Mouse (Mus musculus) kidney, adult 8-10 months (tissue): ENCODE results near the gene Galr2.
"Not testable (repeated sequence)": the region's sequence is repeated elsewhere in the genome, so short reads cannot be mapped to it uniquely, and the experiment has no call there.

Experiments
- DNase-seq, 2 experiments: peaks; one replicate each; pipeline ENCODE4 v3.0.0; 2022

Gene Galr2

DNA sequence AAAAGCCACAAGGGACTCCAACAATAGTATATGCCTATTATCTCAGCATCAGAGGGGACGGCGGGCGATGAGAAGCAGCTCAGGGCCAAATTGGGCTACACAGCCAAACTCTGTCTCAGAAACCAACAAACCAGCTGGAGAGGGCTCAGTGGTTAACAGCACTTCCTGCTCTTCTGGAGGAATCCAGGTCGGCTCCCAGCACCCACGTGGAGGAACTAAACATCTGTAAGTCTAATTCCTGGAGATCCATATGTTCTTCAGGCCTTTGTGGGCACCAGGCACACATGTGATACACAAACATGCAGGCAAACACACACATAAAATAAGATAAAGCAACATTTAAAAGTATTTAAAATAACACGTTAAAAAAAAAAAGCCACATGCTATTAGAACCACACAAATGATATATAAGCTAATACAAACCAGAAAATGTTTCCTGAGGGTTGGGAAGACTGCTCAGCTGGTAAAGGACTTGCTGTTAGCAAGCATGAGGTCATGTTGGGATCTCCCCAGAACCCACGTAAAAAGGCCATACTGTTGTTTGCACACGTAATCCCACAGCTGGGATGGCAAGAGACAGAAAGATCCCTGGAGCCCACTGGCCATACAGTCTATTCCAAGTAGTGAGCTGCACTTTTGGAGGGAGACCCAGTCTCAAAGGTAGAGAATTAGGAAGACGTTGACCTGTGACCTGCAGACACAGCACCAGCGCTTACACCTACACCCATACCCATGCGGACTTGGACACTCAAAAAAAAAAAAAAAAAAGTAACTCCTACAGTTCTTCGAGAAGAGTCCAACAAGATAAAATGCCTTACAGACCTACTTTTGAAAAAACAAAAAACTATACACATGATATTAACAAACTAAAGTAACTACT lies 7.9 kb upstream of the Galr2 start:
- no peak for DNase-seq

DNA sequence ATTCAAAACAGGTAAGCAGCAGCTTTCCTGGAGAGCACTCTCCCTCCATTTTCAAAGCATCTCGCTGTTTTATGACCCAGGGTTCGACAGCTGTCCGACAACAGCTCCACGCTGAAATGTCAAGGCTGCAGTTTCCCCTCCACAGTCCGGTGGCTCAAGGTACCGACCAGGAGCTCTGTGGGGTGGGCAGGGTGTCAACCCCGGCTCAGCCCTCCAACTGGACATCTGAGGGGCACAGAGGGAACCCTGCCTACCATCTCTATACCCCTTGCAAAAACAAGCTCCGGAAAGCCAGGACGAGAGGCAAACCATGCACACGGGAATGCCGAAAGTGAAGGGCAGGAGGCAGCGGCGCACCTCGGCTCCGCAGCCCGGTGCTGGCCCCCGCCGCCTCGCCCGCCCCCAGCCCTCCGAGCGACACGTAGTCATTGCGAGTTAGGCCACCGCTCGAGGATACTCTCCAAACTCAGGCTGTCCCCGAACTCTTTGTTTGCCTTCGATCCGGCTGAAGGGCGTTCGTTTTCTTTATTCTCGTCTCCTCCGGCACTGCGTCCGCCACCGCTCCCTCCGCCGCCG lies 7.2 kb upstream of the Galr2 start:
- no peak for DNase-seq

DNA sequence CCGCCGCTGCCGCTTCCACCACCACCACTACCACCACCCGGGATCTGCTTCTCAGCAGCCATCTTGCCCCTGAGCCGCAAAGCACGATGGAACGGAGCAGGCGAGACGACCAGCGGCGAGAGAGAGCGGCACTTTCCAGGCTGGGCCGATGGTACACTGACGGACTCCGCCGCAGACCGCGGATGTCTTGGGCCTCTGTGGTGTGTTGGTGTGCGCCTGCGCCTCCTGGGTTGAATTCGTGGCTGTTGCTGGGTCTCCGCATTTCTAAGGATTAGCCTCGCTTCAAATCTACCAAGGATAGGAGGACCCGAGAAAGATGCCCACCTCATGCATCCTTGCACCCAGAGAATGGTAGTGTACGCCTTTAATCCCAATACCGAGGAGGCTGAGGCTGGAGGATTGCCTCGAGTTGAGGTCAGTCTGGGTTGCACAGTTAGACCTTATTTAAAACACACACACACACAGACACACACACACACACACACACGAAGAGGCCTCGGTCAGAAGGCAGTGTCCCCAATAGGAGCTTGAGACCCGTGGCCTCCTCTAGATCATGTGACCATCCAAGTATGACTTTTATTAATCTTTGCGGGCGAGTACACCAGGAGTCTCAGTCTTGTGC lies 6.6 kb upstream of the Galr2 start, which contains the start of gene Srp68:
Srp68 (minus strand) TSS at position 173 of the 622 bp plus-strand sequence.
- DNase-seq: peak; percentile 90 to 93

DNA sequence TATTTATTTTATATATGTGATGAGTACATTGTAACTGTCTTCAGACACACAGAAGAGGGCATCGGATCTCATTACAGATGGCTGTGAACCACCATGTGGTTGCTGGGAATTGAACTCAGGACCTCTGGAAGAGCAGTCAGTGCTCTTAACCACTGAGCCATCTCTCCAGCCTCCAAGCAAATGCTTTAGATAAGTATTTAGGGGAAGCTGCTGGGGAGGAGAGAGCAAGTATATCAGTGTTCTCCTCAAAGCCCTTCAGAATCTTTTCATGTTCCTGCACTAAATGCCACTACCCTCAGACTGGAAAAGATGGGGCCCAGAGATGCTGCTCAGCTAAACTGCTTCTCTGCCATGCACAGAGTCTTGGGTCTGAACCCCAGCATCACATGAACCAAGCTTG lies 3.6 kb upstream of the Galr2 start:
- not testable (repeated sequence) for DNase-seq

DNA sequence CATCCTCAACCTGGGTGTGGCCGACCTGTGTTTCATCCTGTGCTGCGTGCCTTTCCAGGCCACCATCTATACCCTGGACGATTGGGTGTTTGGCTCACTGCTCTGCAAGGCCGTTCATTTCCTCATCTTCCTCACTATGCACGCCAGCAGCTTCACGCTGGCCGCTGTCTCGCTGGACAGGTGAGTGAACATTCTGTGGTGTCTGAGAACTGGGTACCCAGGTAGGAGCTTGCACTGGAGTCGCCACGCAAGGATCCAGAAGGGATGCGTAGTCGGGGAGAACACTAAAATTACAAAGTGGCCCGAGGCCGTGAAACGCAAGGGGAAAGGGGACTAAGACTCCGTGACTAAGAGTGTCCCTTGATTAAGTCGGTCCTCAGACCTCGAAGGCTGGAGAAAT lies 932 bp downstream of the Galr2 start:
- DNase-seq: no peak

DNA sequence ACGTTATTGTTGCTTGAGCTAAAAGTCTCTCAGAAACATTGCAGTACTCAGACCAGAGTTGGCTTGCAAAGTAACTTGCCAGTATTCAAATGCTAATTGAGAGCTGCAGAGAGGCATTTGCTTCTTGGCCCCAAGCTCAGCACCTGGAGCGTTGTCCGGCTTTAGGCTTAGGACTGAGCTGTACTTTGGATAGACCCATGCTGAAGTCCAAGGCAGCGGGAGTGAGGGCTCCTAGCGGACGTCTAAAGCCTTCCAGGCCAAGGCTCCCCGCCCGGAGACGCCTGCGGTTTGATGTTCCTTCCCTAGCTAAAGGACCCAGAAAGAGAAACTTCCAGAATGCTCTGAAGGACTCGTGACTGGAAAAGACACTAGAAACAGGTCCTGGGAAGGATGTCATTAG lies 1.4 kb downstream of the Galr2 start:
- peak; percentile 35 to 50 for DNase-seq

DNA sequence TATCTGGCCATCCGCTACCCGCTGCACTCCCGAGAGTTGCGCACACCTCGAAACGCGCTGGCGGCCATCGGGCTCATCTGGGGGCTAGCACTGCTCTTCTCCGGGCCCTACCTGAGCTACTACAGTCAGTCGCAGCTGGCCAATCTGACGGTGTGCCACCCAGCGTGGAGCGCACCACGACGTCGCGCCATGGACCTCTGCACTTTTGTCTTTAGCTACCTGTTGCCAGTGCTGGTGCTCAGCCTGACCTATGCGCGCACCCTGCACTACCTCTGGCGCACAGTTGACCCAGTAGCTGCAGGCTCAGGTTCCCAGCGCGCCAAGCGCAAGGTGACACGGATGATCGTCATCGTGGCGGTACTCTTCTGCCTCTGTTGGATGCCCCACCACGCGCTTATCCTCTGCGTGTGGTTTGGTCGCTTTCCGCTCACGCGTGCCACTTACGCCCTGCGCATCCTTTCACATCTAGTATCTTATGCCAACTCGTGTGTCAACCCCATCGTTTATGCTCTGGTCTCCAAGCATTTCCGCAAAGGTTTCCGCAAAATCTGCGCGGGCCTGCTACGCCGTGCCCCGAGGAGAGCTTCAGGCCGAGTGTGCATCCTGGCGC lies 2.3 kb downstream of the Galr2 start:
- no peak for DNase-seq

DNA sequence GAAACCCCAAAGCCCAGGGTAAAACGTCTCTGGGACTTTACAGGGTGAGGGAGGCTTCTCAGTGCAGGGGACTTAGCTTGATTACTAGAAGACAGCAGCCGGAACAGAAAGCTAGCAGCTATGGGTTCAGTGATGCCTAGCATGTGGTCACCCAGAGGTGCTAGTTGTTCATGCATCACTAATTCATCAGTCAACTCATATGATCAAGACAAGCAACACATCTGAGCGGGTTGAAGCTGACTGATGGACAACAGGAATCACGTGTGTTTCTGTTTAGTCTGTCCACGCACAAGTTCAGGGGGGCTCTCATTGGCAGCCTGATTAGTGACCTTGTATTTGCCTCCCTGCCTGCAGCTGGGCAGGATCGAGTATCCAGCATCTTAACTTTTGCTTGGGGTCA lies 3.2 kb downstream of the Galr2 start:
- no peak for DNase-seq

DNA sequence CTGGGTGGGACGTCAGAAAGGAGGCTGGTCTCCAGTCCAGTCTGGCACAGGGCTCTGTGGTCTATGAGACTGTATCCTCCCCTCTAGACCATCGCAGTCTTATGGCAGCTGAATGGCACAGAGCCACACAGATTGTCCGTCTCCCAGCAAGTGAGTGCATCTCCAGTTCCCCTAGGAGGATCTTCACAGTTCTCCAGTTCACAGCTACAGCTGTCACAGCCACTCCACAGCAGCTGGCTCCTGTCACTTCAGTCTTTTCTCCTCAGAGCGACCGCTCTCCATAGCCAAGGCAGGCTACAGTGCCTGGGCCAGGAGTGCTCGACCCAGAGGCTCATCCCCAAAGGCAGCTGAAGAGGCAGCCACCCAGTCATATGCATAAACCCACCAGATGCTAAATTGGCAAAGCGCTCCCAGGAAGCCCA lies 5.0 kb downstream of the Galr2 start:
- DNase-seq: no peak

DNA sequence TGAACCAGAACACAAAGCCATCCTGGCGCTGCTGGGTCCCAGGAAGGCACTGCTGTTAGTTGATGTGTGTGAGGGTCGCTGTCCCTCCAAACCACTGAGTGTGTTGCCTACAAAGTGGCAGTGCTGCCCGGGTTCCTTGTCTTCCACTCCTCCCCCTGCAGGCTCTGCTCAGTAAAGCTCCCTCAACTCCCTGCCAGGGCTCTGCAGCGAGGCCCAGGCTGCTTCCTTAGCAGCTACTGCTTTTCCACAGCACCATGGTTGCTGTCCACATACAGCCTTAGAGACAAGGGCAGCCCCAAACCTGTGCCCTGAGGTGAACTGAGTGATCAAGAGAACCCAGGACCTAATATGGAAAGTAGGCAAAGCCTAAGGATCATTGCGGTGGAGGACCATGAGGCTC lies 6.6 kb downstream of the Galr2 start:
- DNase-seq: no peak

DNA sequence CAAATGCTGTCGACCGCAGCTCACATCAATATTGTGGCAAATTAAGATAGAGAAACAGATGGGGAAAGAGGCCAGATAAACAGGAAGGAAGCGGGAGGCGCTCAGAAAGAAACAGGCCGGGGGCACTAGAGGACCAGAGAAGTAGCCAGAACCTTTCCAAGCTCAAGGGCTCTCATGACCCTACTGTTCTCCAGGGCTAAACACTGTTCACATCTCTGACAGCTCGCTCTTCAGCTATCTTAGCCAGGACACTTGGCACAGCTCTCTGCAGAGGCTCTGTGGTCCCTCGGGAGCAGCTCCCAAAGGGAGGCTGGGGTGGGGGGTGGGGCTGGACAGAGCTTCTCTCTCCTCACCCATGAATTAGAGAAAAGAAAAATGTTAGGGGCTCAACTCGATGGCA lies 9.8 kb downstream of the Galr2 start:
- DNase-seq: no peak

DNA sequence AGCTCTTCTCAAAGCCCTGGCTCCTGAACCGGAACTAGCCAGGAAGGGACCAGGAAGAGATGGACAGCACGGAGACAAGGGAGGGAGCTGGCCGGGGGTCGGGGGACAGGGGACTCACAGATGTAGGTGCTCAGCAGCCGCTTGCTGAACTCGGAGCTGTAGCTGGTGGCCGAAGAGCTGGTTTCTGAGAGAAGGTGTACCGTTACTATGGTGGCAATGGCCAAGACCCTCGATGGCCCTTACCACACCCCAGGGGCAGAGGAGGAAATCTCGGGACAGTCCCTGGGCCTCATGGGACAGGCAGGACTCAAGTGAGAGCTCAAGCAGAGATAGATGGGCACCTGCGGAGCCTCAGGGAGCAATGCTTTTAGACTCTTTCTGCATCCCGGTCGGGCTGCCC lies 11.7 kb downstream of the Galr2 start:
- no peak for DNase-seq

DNA sequence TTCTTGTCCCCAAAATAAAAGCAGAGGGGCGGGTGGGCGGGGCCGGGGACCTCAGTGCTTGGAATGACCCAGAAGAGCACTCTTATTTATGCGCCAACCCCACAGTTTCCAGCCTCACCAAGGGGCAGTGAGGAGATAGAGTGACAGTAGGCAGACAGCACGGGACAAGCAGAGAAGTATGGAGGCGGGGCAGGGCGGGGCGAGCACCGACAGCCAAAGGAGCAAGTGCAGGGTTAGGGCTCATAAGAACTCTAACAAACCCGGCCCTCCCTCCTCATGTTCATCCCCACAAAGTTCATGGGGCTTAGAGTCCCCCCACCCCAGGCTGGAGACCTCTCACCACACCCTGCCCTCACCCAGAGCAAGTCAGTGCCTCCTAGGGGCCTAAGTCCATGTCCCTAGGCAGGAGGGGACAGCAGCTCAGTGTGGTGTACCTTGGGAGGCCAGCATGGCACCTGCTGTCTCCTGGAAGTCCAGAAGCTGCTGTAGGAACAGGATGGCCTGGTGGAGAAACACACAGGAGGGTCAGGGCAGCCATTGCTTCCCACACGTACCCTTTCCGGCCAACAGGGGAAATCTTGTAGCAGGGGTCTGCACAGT lies 12.9 kb downstream of the Galr2 start:
- DNase-seq: no peak

DNA sequence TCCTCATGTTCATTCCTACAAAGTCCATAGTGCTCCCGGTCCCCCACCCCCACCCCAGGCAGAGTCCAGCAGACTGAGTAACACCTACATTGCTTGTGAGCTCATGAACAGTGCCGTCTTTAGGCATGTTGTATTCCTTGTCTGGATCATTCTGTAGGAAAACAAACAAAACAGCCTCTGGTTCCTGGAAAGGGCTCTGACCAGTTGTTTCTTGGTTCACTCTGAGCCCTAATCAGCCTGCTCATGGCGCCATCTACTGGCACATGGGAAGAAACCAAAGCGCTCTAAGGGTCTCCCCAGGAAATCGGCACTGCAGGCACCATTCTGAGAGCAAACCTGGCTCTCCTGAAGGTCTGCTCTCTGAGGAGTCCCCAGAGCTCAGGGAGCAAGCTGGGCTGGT lies 13.6 kb downstream of the Galr2 start:
- peak in 1 of 2 experiments; percentile 54 for DNase-seq

DNA sequence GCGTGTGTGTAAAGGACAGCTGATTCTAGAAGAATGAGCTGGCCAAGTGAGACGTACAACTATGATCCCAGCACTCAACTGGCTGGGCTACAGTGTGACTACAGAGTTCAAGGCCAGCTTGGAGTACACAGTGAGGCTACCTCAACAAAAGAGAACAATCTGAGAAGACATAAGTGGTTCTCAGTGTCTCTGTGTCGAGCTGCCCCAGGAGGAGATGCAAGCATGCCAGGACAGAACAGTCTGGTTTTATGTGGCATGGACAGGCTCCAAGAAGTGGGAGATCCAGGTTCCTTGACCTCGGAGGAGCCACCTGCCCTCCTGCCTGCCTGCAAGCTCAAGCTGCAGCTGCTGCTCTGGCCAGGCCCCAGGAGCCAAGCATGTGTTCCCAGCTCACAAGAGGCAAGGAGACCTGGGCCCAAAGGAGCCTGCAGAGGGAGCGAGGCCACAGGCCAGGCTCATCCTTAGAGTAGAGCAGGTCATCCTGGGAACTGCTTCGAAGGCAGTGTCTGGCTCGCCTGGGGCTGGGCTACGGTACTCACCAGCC lies 15.5 kb downstream of the Galr2 start:
- DNase-seq: no peak

DNA sequence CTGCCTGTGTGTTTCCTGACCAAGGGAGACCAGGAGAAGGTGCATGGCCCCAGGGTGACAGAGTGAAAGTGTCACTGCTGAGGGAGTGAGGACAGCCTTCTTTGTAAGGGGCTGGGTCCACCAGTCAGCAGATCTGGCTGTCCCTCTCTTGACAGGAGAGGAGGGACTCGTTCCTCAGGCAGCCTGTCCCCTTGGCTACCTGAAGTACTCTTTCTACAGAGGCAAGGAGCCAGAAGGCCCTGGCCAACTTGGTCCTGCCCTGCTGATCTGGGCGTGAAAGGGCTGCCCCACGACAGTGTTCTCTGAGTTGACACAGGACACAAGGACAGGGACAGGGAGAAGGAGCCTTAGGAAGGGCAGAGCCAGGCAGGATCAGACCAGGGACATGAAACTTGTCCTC lies 16.3 kb downstream of the Galr2 start:
- DNase-seq: no peak

DNA sequence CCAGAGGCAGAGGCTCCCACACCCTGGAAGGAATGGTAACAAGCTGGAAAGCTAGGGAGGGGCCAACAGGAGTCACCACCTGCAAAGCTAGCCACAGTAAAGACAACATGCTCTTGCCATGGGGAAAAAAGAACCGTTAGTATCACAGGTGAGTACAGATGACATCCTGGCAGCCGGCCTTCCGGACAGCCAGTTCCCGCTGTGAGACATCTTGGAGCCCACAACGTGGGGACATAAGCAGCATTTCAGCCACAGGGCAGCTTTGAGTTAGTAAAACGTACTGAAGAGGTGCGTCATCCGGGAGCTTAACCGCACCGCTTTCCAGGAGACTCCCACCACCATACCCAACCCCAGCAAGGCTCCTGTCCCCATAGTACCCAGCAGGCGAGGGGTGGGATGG lies 17.5 kb downstream of the Galr2 start:
- DNase-seq: no peak

DNA sequence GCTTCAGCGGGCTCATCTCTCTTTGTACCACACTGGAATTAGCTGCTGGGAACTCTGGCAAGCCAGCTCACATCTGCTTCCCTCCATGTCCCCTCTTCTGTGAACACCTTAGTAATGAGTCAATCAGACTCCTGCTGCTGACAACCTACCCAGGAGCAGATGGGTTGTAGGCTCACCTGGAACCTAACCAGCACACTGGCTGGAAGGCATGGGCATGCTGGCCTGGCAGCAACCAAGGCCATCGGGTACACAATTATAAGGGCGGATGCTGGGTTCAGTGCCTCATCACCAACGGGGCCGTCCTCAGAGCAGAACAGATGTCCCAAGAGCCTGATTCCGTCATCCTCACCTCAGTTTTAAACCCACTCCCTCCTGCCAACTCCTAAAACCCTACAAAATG lies 17.9 kb downstream of the Galr2 start:
- no peak for DNase-seq

DNA sequence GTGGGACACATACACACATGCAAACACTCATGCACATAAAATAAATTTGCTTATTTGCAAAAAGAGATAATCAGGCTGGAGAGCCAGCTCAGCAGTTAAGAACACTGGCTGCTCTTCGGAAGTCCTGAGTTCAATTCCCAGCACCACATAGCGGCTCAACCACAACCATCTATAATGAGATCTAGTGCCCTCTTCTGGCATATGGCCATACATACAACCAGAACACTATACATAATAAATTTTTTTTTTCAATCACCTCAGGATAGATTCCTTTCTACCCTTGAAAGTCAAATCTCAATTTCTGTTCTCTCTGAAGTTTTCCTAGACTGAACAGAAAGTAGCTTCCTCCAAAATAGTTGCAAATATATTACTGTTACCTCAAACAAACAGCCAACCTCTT lies 24.7 kb downstream of the Galr2 start:
- DNase-seq: no peak

DNA sequence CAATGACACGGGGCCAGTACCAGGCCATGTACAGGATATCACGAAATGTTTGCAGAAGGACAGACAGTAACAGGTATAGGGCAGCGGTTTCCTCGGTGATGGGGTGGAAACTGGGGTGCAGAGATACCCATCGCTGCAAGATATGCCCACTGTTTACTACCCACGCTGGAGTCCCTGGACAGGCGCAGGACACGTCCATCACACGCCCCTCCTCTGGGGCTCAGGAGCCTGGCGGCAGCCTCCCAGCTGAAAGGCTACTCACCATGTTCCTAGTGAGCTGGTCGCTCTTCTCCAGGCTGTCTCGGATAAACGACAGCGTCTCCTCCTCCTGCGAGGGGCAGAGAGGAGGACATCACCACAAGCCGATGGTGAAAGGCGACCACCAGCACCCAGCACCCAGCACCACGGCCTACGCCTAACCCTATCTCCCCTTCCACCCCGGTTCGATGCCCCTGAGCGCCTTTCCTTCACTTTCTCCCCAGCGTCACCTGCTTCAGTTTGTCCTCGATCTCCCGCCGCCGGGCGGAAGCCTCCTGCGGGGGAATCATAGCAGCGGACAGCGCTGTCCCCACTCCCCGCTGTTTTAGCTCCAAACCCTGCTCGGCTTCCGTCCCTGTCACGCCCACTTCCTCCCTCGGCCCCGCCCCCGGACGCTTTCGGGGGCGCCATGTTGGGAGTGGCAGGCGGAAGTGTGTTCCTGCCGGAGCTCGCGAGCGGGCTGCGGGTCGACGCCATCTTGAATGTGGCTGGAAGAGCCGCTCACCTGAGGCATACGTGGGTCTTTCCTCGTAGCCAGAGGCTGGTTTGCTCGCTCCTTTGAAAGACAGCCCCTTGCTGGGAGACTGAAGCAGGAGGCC lies 25.6 kb downstream of the Galr2 start:
- DNase-seq: peak; percentile 87 to 91

DNA sequence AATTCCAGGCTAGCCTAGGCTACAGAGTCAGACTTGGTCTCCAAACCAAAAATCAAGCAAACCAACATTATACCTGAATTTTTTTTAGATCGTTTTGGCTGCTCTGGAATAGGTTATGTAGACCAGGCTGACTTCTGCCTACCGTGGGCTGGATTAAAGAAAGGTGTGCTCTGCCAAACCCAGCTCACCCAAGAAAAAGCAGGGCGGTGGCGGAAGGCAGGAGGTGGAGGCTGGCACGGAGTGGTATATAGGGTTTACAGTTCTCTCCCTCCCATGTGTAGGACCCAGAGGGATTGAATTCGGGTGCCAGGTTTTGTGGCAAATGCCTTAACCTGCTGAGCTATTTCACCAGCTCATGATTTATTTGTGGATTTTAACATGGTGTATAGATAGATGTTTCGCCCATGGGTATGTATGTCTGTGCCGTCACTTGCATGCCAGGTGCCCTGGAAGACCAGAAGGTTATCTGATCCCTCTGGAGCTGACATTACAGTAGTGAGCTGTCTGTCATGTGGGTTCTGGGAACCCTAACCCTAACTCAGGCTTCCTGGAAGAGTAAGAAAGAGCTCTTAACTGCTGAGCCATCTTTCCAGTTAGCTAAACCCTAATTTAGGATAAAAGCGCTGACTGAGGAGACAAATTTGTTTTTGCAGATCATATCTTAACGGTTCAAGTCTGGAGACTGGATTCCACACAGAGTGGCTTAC lies 26.4 kb downstream of the Galr2 start, which contains the start of gene Exoc7:
Exoc7 (minus strand) TSS at position 215 of the 707 bp plus-strand sequence.
- no peak for DNase-seq
